Mouse (Mus musculus) cortical plate, adult 2 months (tissue): ENCODE measurements around the gene Ints7.

Source experiments
- CTCF ChIP-seq: fragments of 200-500 bp; IDR thresholded peaks from 2 replicates; pipeline ENCODE4 v1.5.1; 2011; ENCODE audit warnings: mild to moderate bottlenecking, control low read depth, low read length; ENCODE audit not compliant: insufficient read depth; ENCODE audit errors: extremely low read depth
- POLR2A ChIP-seq: fragments of 200-500 bp; IDR thresholded peaks from 2 replicates; pipeline ENCODE4 v1.6.1; 2011; ENCODE audit warnings: mild to moderate bottlenecking, low read length, control low read depth; ENCODE audit not compliant: insufficient read depth; ENCODE audit errors: extremely low read depth

DNA sequence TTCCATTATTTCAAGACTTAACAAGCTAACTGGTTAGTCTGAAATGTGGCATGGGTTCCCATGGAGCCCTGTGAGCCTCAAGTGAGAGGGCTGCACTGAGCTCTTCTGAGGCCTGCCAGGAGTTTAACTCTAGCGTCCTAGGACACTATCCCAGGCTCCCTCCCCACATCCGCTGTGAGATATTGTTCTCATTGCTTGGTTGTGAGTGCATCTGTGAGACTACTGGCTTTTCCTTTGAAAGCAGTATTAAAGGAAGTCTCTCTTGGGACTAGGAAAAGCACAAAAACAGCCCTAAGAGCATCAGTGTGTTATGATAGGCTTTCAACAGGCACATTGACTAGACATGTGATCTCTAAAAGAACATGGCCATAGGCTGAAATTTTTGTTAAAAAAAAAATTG lies 40.5 kb upstream of the Ints7 start:
- TF ChIP-seq POLR2A (no peak), CTCF (no peak)
